Mouse (Mus musculus) spleen, postnatal 14 days (tissue): ENCODE measurements around the gene Slc24a4.
A peak's percentile ranks its signal among the peaks of the same experiment; 100 is the strongest.

Source experiments
- DNase-seq, 2 experiments: peaks; one replicate each; pipeline ENCODE4 v3.0.0; 2021 to 2022; ENCODE audit warnings: low spot score in 2 of 2

The Slc24a4 gene

GRCm38 (mm10) chr12:102128081-102128790 is at the start of gene Slc24a4:
TSS of gene Slc24a4 (plus strand) at chr12:102128733.
- DNase-seq, result no peak

GRCm38 (mm10) chr12:102082648-102083425 is 45.7 kb upstream of the Slc24a4 start:
- DNase-seq, result no peak

- DNase-seq, result no peak
These were observed 38.0 kb upstream of the Slc24a4 start for GRCm38 (mm10) chr12:102090535-102090934.

GRCm38 (mm10) chr12:102092342-102093094 is 36.0 kb upstream of the Slc24a4 start:
- DNase-seq, result no peak

- DNase-seq, result no peak
These were observed 22.5 kb upstream of the Slc24a4 start for GRCm38 (mm10) chr12:102105990-102106389.

GRCm38 (mm10) chr12:102108851-102109250 is 19.7 kb upstream of the Slc24a4 start:
- no peak for DNase-seq

GRCm38 (mm10) chr12:102112491-102112890 is 16.0 kb upstream of the Slc24a4 start:
- DNase-seq, result no peak

GRCm38 (mm10) chr12:102112901-102113300 is 15.6 kb upstream of the Slc24a4 start:
- no peak for DNase-seq

- no peak for DNase-seq
These were observed 15.1 kb upstream of the Slc24a4 start for GRCm38 (mm10) chr12:102113391-102113790.

GRCm38 (mm10) chr12:102116580-102116979 is 12.0 kb upstream of the Slc24a4 start:
- no peak for DNase-seq

GRCm38 (mm10) chr12:102118014-102118413 is 10.5 kb upstream of the Slc24a4 start:
- DNase-seq, result no peak

- DNase-seq, result no peak
These were observed 932 bp upstream of the Slc24a4 start for GRCm38 (mm10) chr12:102127601-102128000.

GRCm38 (mm10) chr12:102128791-102129507 is 416 bp downstream of the Slc24a4 start:
- DNase-seq, result no peak

- DNase-seq, result no peak
These were observed 1.0 kb downstream of the Slc24a4 start for GRCm38 (mm10) chr12:102129508-102130030.

- DNase-seq, result no peak
These were observed 11.2 kb downstream of the Slc24a4 start for GRCm38 (mm10) chr12:102139710-102140109.

- DNase-seq, result no peak
These were observed 12.8 kb downstream of the Slc24a4 start for GRCm38 (mm10) chr12:102141330-102141729.

GRCm38 (mm10) chr12:102147678-102148077 is 19.1 kb downstream of the Slc24a4 start:
- DNase-seq, result no peak

GRCm38 (mm10) chr12:102148746-102149145 is 20.2 kb downstream of the Slc24a4 start:
- peak in 1 of 2 experiments; percentile 13 for DNase-seq

- no peak for DNase-seq
These were observed 22.7 kb downstream of the Slc24a4 start for GRCm38 (mm10) chr12:102151185-102151584.

GRCm38 (mm10) chr12:102153796-102154195 is 25.3 kb downstream of the Slc24a4 start:
- DNase-seq, result no peak

- DNase-seq, result no peak
These were observed 26.3 kb downstream of the Slc24a4 start for GRCm38 (mm10) chr12:102154815-102155214.
